18 mouse cellular contexts compared by ENCODE assay signal in the genomic region with DNA sequence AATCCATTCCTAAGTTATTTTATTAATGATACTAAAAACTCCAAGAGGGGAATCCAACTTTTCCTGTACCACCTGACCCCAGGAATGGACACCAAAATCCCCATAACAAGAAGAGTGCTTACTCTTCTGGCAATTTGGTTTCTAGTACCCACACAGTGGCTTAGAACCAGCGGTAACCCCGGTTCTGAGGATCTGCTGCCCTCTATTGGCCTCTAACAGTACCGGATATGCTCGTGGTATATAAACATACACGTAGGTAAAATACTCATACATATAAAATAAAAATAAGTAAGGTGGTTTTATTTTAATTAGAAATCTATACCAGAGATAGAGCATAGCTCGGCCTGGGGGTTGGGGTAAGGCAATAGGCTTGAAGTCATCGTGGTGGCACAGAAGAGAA. TPM values are rescaled to one million over a fixed set of nuclear protein-coding genes. Genes with fewer than 3 reads are reported as not detected.
A peak's percentile ranks its signal among the peaks of the same experiment; 100 is the strongest.
DNase-seq lines count a peak whose midpoint lies in the region; ATAC-seq and TF ChIP-seq lines count a peak whose summit lies in the region.
"Had no signal": no experiment of that assay in that cellular context is flagged by ENCODE, and none has a peak within 500 bp of the region (broad histone marks: within the 10 kb centered on the region; RNA-seq: fewer than 3 reads in every experiment).

No protein-coding gene starts in this region.

- DNase-seq in heart, adult 2 months: no peak
- DNase-seq in heart, adult 8-10 months (ENCODE audit: low spot score): no peak
- no peak for DNase-seq in liver, postnatal 0 days
- peak; percentile 67 for DNase-seq in ES-CJ7 (ENCODE audit: low read depth, low spot score)
- DNase-seq in stomach, postnatal 0 days (ENCODE audit: low spot score): no peak
- no peak for DNase-seq in yolk sac, embryonic 10.5 days (ENCODE audit: low spot score)
- DNase-seq: adrenal gland, postnatal 25 days; cerebellum, adult 9-10 months; gastrocnemius, postnatal 25 days; heart, postnatal 10 days; lung, postnatal 4 days; right cerebral cortex, postnatal 25 days; thymus, adult 2 months had no signal

- H3K27ac ChIP-seq in heart, adult 2 months: no peak overlapping the region
- no peak overlapping the region for H3K27ac ChIP-seq in liver, postnatal 0 days (ENCODE audit: low read depth)
- H3K27ac ChIP-seq in liver, embryonic 12.5 days: no peak overlapping the region
- no peak overlapping the region for H3K27ac ChIP-seq in stomach, postnatal 0 days (replicated peaks)
- H3K27ac ChIP-seq: forebrain, embryonic 13.5 days; limb, embryonic 13.5 days had no signal

- H3K4me1 ChIP-seq in heart, adult 2 months (ENCODE audit: control insufficient read depth, insufficient read depth, low read length): no peaks in the 10 kb centered on the region
- H3K4me1 ChIP-seq in liver, postnatal 0 days (ENCODE audit: insufficient read depth): no peaks in the 10 kb centered on the region
- no peaks in the 10 kb centered on the region for H3K4me1 ChIP-seq in liver, embryonic 12.5 days
- no peaks in the 10 kb centered on the region for H3K4me1 ChIP-seq in stomach, postnatal 0 days (replicated peaks; ENCODE audit: control insufficient read depth, insufficient read depth)
- H3K4me1 ChIP-seq: forebrain, embryonic 13.5 days had no signal

- intact Hi-C loops in heart, adult 2 months (cut with DNase I): no loop called here

- TF ChIP-seq EP300 in heart, adult 2 months (IDR thresholded peaks at IDR 0.05; ENCODE audit: insufficient read depth, low read depth, low read length): no peak
- no peak for TF ChIP-seq EP300 in liver, postnatal 0 days (IDR thresholded peaks at IDR 0.05; ENCODE audit: low read depth)
- no peak for TF ChIP-seq EP300 in stomach, postnatal 0 days (optimal IDR thresholded peaks at IDR 0.05)

- no peaks in the 10 kb centered on the region for H3K9me3 ChIP-seq in liver, postnatal 0 days (ENCODE audit: low read length)
- H3K9me3 ChIP-seq in liver, embryonic 12.5 days (replicated peaks): no peaks in the 10 kb centered on the region
- H3K9me3 ChIP-seq in stomach, postnatal 0 days (ENCODE audit: control insufficient read depth, low read length): no peaks in the 10 kb centered on the region
- H3K9me3 ChIP-seq: forebrain, embryonic 13.5 days; kidney, embryonic 15.5 days; limb, embryonic 13.5 days had no signal

- 84% methylated on average over 7 of the region's 7 CpGs for WGBS in heart, adult 2 months
- WGBS in liver, postnatal 0 days (ENCODE audit: insufficient replicate concordance): 82% methylated on average over 7 of the region's 7 CpGs
- 61% methylated on average over 7 of the region's 7 CpGs for WGBS in liver, embryonic 12.5 days (ENCODE audit: insufficient replicate concordance)
- WGBS in stomach, postnatal 0 days: 81% methylated on average over 7 of the region's 7 CpGs

- TF ChIP-seq CTCF in heart, adult 2 months (IDR thresholded peaks at IDR 0.05): 0 out of 2 replicates have a peak, but pooled peaks have one; percentile 7
- TF ChIP-seq CTCF in liver, postnatal 0 days (IDR thresholded peaks at IDR 0.05; ENCODE audit: low read depth): 0 out of 2 replicates have a peak, but pooled peaks have one; percentile 21
- TF ChIP-seq CTCF in stomach, postnatal 0 days (IDR thresholded peaks at IDR 0.05; ENCODE audit: low read depth): peak; percentile 38; the same call in 1 of the 2 replicates

- H3K4me3 ChIP-seq in heart, adult 2 months: no peak overlapping the region
- H3K4me3 ChIP-seq in liver, postnatal 0 days (ENCODE audit: low read depth, low read length): no peak overlapping the region
- H3K4me3 ChIP-seq in liver, embryonic 12.5 days: no peak overlapping the region
- H3K4me3 ChIP-seq in stomach, postnatal 0 days (ENCODE audit: low read depth, low read length): no peak overlapping the region
- H3K4me3 ChIP-seq: forebrain, embryonic 13.5 days; kidney, embryonic 15.5 days; limb, embryonic 13.5 days had no signal

- H3K36me3 ChIP-seq in heart, adult 2 months (ENCODE audit: control insufficient read depth, insufficient read depth, low read length): no peaks in the 10 kb centered on the region
- no peaks in the 10 kb centered on the region for H3K36me3 ChIP-seq in liver, postnatal 0 days (replicated peaks; ENCODE audit: insufficient read depth, low read length)
- no peaks in the 10 kb centered on the region for H3K36me3 ChIP-seq in liver, embryonic 12.5 days
- H3K36me3 ChIP-seq in stomach, postnatal 0 days (ENCODE audit: control insufficient read depth, insufficient read depth, low read length): no peaks in the 10 kb centered on the region
- H3K36me3 ChIP-seq: kidney, embryonic 15.5 days; limb, embryonic 13.5 days had no signal

- TF ChIP-seq POLR2A in heart, adult 2 months (IDR thresholded peaks at IDR 0.05; ENCODE audit: insufficient read depth, low read depth, low read length): no peak

- H3K9ac ChIP-seq in heart, adult 2 months (ENCODE audit: low read depth, low read length): no peak overlapping the region
- no peak overlapping the region for H3K9ac ChIP-seq in liver, postnatal 0 days (replicated peaks)
- no peak overlapping the region for H3K9ac ChIP-seq in liver, embryonic 12.5 days
- no peak overlapping the region for H3K9ac ChIP-seq in stomach, postnatal 0 days (ENCODE audit: low read length)
- H3K9ac ChIP-seq: forebrain, embryonic 13.5 days; kidney, embryonic 15.5 days; limb, embryonic 13.5 days had no signal

- ATAC-seq in liver, postnatal 0 days: no peak
- ATAC-seq in liver, embryonic 12.5 days: no peak
- ATAC-seq in stomach, postnatal 0 days (ENCODE audit: low FRiP score, low TSS enrichment): no peak
- ATAC-seq: forebrain, embryonic 13.5 days had no signal

- no peaks in the 10 kb centered on the region for H3K27me3 ChIP-seq in heart, adult 2 months (ENCODE audit: control insufficient read depth, insufficient read depth, low read length)
- no peaks in the 10 kb centered on the region for H3K27me3 ChIP-seq in liver, postnatal 0 days (ENCODE audit: insufficient read depth, low read length)
- no peaks in the 10 kb centered on the region for H3K27me3 ChIP-seq in liver, embryonic 12.5 days (replicated peaks)
- H3K27me3 ChIP-seq in stomach, postnatal 0 days (ENCODE audit: control insufficient read depth, insufficient read depth, low read length): no peaks in the 10 kb centered on the region
- H3K27me3 ChIP-seq: kidney, embryonic 15.5 days; limb, embryonic 13.5 days had no signal

- no peak overlapping the region for H3K4me2 ChIP-seq in liver, postnatal 0 days (ENCODE audit: low read depth, low read length)
- no peak overlapping the region for H3K4me2 ChIP-seq in liver, embryonic 12.5 days
- H3K4me2 ChIP-seq in stomach, postnatal 0 days (replicated peaks; ENCODE audit: low read depth): no peak overlapping the region
- H3K4me2 ChIP-seq: forebrain, embryonic 13.5 days; heart, embryonic 11.5 days; kidney, embryonic 15.5 days; limb, embryonic 13.5 days had no signal

- no peaks in the 10 kb centered on the region for H3K79me2 ChIP-seq in heart, adult 2 months (replicated peaks; ENCODE audit: control insufficient read depth, insufficient read depth, low read length)

RNA-seq across cellular contexts. Expression of a gene that starts 58.0 kb away (rescaled TPM):
- total RNA-seq in heart, adult 2 months (2021): 10 to 100 TPM; 22.8 to 23.0 TPM
- polyA plus RNA-seq in heart, adult 2 months (2012; rRNA removed): 25.3 and 28.9 TPM in 2 replicates
- 10 to 100 TPM; 20.3 to 24.4 (median 21.2) TPM for total RNA-seq in heart, adult 8-10 months (2022)
- 12.8 and 13.3 TPM in 2 replicates for polyA plus RNA-seq in liver, postnatal 0 days (2015; fragmentation: Nextera tagmentation; extraction: Ambion mirVana)
- 21.9 and 23.6 TPM in 2 replicates for polyA plus RNA-seq in liver, embryonic 12.5 days (2016; fragmentation: Nextera tagmentation; extraction: Ambion mirVana)
- 5.7 and 6.8 TPM in 2 replicates for polyA plus RNA-seq in stomach, postnatal 0 days (2015; fragmentation: Nextera tagmentation; extraction: Ambion mirVana)
